In genomic region chr11:107991990-107992389, GRCm38 (mm10) we compare ENCODE assay signal across 12 mouse cellular contexts.
DNase-seq lines count a peak whose midpoint lies in the region; ATAC-seq and TF ChIP-seq lines count a peak whose summit lies in the region.
"Had no signal": no experiment of that assay in that cellular context is flagged by ENCODE, and none has a peak within 500 bp of the region (broad histone marks: within the 10 kb centered on the region; RNA-seq: fewer than 3 reads in every experiment).

No protein-coding gene starts in this region.

- TF ChIP-seq POLR2A in testis, adult 2 months (IDR thresholded peaks at IDR 0.05; ENCODE audit: control insufficient read depth, low read depth, low read length) = no peak

- H3K27ac ChIP-seq in heart, embryonic 12.5 days (ENCODE audit: poor library complexity, severe bottlenecking) = peak overlapping the region; percentile 78
- H3K27ac ChIP-seq in testis, adult 2 months (ENCODE audit: control insufficient read depth, insufficient read depth, low read depth, low read length) = peak overlapping the region; percentile 89
- peak overlapping the region; percentile 74; the same call in 1 of the 2 replicates for H3K27ac ChIP-seq in liver, embryonic 11.5 days (ENCODE audit: low read depth, low read length)
- no peak overlapping the region for H3K27ac ChIP-seq in gastrocnemius, adult 2 months

- peaks cover 24% of the 10 kb centered on the region for H3K4me1 ChIP-seq in heart, embryonic 12.5 days (replicated peaks)
- H3K4me1 ChIP-seq in testis, adult 2 months (ENCODE audit: control insufficient read depth, insufficient read depth, low read length) = peaks cover 25% of the 10 kb centered on the region
- H3K4me1 ChIP-seq in liver, embryonic 11.5 days (replicated peaks; ENCODE audit: control insufficient read depth, insufficient read depth, low read length) = peaks cover 16% of the 10 kb centered on the region

- no peak for TF ChIP-seq CTCF in testis, adult 2 months (IDR thresholded peaks at IDR 0.05; ENCODE audit: control insufficient read depth, insufficient read depth, insufficient replicate concordance, low read depth, low read length)
- no peak for TF ChIP-seq CTCF in gastrocnemius, adult 2 months (IDR thresholded peaks at IDR 0.05)

- intact Hi-C loops in gastrocnemius, adult 2 months (cut with DNase I) = loop anchor here (10.0 kb wide), 1 partner anchor 357 kb away; no protein-coding TSS in a partner anchor

- no peak overlapping the region for H3K4me3 ChIP-seq in heart, embryonic 12.5 days
- H3K4me3 ChIP-seq in testis, adult 2 months (ENCODE audit: control insufficient read depth, low read depth, low read length) = peak overlapping the region; percentile 68
- H3K4me3 ChIP-seq in liver, embryonic 11.5 days (ENCODE audit: low read depth, low read length) = peak overlapping the region; percentile 17; the same call in 1 of the 2 replicates
- no peak overlapping the region for H3K4me3 ChIP-seq in gastrocnemius, adult 2 months

- H3K4me2 ChIP-seq in heart, embryonic 12.5 days = no peak overlapping the region
- H3K4me2 ChIP-seq in liver, embryonic 11.5 days = peak overlapping the region; percentile 42

- ATAC-seq in heart, embryonic 12.5 days (ENCODE audit: insufficient number of reproducible peaks, low FRiP score) = peak; percentile 95
- ATAC-seq in liver, embryonic 11.5 days (replicated peaks; ENCODE audit: low FRiP score) = peak; percentile 83

- 58% methylated on average over 7 of the region's 7 CpGs for WGBS in heart, embryonic 12.5 days
- WGBS in liver, embryonic 11.5 days = 59% methylated on average over 7 of the region's 7 CpGs

- no peak for DNase-seq in heart, adult 9 months (ENCODE audit: low spot score in 2 of 2)
- no peak for DNase-seq in testis, postnatal 10 days (ENCODE audit: low spot score)
- peak; percentile 42 for DNase-seq in liver, embryonic 11.5 days (ENCODE audit: low spot score)
- DNase-seq in right cerebral cortex, postnatal 4 days = no peak
- no peak for DNase-seq in gastrocnemius, adult 2 months
- no peak for DNase-seq in kidney, adult 18-20 months
- DNase-seq: cerebellum, postnatal 10 days; gastrocnemius, postnatal 25 days; heart, postnatal 14 days; thymus, postnatal 25 days had no signal

- H3K9ac ChIP-seq in heart, embryonic 12.5 days = no peak overlapping the region
- H3K9ac ChIP-seq in liver, embryonic 11.5 days (ENCODE audit: low read depth, low read length) = no peak overlapping the region

- no peaks in the 10 kb centered on the region; the same call in 1 of the 2 replicates for H3K36me3 ChIP-seq in heart, embryonic 12.5 days
- H3K36me3 ChIP-seq in testis, adult 2 months (ENCODE audit: control insufficient read depth, insufficient read depth, low read length) = peaks cover 5% of the 10 kb centered on the region
- no peaks in the 10 kb centered on the region for H3K36me3 ChIP-seq in liver, embryonic 11.5 days (ENCODE audit: control insufficient read depth, insufficient read depth, low read length)

- no peaks in the 10 kb centered on the region for H3K9me3 ChIP-seq in heart, embryonic 12.5 days (replicated peaks)
- no peaks in the 10 kb centered on the region for H3K9me3 ChIP-seq in liver, embryonic 11.5 days (ENCODE audit: control insufficient read depth, low read length)

- no peaks in the 10 kb centered on the region for H3K27me3 ChIP-seq in heart, embryonic 12.5 days (replicated peaks)
- no peaks in the 10 kb centered on the region for H3K27me3 ChIP-seq in testis, adult 2 months (ENCODE audit: control insufficient read depth, insufficient read depth, low read length)
- H3K27me3 ChIP-seq in liver, embryonic 11.5 days (replicated peaks; ENCODE audit: control insufficient read depth, insufficient read depth, low read length) = no peaks in the 10 kb centered on the region

Comparison
In these comparisons a context has a peak if more than half of its experiments do, and no peak if none do; other contexts are left out.
1. H3K4me3 ChIP-seq: peak in testis, adult 2 months (single experiment) and liver, embryonic 11.5 days (single experiment); none in heart, embryonic 12.5 days (single experiment) and gastrocnemius, adult 2 months (single experiment).